Mouse (Mus musculus) ZHBTc4 (cell line): ENCODE measurements at regions not wholly inside any gene's neighbourhood (a gene's known extent, or its start where the extent isn't known, plus 50 kb on each side); places are given as distances from the start of the nearest gene placed in this dataset.

Source experiments
- DNase-seq: peaks from one replicate; pipeline ENCODE4 v3.0.0-alpha.2; 2011; ENCODE audit warnings: low read depth, low spot score

DNA sequence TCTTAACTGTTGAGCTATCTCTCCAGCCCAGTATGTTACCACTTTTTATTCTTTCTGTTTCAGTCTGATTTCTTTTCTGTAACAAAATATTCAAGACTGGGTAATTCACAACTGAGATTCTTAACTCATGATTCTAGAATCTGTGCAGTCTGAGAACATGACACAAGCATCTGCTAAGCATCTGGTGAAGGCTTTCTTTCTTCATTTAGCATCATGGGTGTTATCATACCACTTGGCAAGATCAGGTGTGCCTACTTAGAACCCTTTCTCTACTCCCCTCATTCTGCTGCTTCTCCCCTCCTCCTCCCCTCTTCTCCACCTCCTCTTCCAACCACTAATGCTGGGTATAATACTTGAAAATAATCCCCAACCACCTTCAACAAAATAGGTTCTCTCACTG, 62.1 kb upstream of the Pfn2 start:
- DNase-seq: no peak

DNA sequence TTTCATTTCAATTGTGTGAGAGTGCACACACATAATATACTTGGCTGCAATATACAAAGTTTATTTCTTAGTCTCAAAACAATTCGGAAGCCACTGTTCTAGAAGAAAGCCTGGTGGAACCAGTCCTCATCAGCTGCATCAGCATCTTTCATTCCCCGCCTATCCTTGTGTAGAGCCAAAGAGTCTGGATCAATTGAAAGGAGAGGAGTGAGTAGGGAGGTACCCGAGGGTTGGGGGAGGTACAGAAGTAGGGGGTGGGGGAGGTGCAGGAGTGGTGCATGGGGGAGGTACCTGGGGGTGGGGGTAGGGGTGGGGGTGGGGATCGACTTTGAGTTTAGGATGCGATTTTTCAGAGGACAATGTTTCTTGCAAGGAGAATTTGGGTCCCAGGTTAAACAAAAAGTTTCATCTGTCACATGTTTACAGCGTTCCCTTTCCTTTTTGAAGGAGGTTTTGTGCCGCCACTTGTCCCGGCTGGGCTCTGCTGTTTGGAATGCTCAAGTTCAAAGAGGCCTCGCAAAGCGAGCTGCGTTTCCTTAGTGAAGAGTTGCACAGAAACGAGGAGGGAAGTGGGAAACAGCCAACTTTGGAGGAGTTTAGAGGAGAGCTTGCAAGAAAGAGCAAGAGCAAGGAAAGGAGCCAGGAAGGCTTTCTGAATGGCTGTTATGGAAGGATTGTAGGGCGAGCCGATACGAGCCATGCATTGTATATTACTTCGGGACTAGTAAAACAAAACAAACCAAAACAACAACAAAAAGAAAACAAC, 64.1 kb upstream of the Pfn2 start:
- DNase-seq: peak; percentile 35

DNA sequence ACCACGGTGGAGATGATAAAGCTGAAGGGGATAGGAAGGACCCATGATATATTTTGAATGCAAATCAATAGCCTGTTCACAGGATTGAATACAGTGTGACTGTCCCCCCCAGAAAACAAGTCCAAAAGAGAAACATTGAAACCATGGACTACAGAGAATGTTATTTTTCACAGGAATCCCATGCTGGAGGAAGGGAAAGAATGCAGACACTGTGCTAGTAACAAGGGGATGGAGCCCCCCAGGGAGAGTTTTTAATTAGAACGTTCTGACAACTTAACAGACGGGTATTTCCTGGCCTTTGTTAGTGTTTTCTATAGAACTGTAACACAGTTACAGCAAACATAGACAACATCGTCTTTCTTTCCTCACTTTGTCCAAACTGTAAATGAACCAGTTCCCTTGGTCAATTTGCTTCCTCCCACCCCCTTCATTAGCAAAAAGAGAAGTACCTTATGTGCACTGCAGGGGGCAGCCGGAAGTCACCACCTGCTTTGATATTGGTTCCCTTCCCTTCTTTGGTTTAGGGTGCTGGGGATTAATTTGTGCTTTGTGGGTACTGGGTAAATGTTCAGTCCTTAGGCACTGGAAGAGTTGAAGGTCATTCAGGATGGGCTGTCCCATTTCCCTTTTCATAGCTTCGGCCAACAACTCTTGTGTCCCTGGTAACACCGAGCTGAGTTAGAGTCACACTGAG, 64.9 kb upstream of the Pfn2 start:
- peak; percentile 34 for DNase-seq

DNA sequence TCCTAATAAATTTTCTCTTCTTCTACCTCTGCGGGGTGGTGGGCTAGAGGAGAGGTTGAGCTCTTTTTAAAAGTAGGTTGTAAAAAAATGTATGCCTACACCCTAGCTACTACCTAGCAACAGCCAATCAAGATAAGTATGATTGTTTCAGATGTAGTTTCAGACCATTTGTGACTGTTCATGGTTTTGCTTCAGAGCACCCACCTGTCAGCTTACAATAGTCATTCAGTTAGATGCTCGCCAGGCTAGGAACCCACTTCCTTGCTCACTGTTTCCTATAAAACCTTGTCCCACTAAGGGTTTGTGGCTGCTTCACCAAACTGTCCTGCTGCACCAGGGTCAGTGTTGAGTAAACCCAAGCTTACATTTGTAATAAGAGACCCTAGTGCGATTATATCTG, 66.8 kb upstream of the Pfn2 start:
- no peak for DNase-seq

DNA sequence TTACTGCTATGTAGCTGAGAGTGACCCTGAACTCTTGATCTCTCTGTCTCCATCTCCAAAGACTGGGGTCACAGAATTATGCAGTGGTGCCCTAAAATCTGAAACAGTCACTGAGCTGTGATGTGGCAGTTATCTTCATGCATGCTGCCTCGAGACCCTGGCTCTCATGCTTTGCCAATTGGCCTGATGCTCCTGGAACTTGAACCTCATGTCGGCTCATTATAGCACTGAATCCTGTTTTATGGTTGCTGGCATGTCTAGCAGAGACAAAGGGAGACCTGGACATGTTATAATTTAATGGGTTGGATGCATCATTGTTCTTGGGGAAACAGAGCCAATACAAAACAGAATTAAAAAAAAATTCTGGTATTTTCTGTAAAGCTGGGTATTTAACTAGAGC, 71.0 kb upstream of the Pfn2 start:
- no peak for DNase-seq

DNA sequence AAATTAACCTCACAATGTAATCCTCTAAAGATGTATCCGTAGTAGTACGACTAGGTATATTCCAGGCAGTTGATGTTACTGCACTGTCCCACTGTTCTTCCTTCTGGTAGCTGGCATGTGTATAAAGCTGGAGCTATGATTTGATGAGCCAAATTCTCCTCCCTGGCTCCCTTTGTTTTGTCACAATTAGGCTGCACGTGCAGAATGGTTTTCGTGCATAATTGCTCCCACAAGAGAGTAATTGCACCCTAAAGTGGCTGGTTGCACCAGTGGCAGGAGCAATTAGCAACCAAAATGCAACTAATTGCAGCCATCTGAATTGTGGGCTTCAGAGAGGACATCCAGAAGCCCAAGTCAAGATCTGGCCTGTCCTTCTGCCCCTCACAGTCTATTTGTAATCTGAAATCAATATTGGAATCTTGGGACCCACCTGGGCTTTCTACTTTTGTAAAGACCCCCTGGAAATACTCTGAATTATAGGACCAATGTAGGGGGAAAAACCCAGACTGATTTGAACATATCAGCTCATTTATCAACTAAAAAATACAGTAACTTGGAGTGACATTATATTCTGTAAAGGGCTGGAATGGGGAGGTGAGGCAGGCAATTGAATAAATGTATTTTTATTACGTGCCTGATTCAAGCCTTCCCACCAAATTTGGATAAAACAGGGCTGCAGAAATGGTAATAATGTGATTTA, 71.7 kb upstream of the Pfn2 start:
- no peak for DNase-seq

DNA sequence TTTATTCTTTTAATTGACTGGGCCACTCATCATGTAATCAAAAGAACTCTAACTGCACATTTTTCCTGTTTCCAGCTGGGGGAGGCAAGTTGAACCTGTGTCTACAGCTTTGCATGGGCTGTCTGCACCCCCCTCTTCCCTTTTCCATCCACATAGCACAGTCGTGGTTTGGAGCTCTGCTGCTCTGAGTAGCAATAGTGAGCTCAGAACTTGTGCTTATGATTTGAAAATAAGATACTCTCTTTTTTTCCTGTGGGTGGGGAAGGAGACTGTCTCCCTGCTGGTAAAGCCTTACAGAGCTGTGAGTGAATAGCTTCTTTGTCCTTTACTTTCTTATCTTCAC, 72.2 kb upstream of the Pfn2 start:
- DNase-seq: no peak

DNA sequence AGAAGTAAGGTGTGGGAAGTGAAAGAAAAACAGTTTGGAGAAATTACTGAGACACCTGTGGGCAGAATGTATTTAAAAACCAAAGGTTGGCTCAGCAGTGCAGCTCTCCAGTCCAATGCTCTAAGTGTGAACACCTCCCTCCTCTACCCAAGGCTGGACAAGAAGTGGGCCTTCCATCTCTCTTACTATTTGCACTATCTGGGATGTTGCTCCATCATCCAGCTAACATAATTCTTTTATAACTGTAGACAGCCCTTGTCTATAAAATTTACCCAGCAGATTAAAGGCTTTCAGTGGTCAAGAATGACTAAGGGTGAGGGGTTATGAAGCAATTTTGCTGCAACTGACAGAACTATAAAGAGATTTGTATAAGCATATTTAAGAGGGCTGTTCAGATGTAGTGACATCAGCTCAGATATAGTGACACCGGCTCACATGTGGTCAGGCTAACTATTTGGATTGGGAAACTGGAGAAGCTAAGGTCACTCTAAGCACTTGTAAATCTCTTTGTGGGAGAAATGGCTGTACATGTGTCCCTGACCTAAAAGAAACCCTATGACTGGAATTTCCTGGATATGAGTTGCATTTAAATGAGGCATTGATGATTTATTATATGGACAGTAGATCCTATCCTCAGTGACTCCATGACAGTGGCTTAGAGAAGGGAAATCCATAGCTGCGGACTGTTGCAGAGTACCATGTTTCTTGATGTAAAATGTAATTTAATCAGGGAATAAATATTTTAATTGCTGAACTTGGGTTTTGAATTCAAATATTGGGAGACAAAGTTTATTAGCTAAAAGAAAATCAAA, 73.4 kb upstream of the Pfn2 start:
- no peak for DNase-seq

DNA sequence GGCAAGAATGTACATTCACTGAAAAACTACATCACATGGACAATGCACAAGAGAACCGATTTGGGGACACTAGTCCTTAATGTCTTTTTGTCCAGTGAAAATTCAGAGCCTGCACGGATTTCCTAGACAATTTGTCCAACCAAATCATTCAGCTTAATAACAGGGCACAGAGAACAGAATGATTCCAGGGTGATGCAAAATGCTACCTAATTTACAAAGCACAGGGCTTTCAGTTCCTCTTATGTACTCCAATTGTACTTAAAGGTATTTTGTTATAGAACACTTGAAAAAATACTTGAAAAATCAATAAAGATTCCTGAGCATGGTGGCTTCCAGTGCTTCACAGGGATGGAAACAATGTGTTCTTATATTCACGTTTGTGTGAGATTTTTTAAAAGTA, 75.2 kb upstream of the Pfn2 start:
- no peak for DNase-seq

DNA sequence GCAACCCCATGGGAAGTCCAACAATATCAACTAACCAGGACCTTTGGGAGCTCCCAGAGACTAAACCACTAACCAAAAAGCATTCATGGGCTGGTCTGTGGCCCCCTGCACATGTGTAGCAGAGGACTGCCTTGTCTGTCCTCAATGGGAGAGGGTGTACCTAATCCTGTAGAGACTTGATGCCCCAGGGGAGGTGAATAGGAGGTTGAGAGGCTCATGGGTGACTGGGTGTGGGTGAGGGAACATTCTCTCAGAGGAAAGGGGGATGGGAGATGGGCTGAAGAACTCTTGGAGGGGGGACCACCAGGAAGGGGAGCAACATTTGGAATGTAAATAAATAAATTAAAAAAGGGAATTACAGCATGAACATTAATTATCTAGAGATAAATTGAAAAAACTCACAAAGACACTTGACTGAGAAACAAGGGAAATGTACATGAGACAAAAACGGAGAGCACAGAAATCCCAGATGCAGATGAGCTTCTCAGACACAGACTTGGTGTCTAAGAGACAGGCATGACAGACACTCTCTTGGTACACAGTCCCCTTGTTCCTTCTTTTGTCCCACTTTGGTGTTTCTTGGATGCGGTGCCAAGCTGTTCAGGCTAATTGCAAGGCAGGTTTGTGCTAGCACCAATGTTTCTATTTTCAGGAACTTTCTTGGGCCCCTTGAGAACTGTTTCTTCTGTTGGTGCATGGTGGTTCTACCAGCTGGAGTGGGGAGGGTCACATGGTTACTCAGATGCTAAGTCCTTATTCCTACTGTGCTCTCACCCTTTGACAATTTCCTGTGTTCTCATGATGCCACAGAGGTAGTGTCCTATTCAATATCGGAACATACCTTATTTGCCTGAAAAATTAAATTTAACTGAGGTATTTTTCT, 85.0 kb upstream of the Pfn2 start:
- no peak for DNase-seq

DNA sequence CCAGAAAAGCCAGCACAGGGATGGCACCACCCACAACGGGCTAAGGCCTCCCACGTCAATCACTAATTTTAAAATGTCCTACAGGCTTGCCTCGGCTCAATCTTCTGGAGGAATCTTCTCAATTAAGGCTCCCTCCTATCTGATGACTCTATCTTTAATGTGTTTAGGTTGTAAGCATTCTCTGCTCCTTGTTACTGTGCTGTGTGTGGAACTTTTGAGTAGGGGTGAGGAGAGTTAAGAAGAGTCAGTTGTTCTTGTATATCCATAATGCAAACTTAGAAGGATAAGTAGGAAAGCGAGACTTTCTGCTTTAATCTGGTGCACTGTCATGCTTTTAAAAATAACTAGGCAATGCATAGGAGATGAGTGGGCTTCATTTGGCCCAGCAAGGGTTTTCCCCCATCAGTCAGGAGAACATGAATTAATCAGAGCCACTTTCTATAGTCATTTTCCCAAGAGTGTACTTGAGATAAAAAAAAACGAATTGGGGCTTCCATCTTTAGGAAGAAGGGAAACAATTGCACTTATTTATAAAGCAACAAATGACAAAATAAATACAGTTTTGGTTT, 87.2 kb upstream of the Pfn2 start:
- DNase-seq: no peak

DNA sequence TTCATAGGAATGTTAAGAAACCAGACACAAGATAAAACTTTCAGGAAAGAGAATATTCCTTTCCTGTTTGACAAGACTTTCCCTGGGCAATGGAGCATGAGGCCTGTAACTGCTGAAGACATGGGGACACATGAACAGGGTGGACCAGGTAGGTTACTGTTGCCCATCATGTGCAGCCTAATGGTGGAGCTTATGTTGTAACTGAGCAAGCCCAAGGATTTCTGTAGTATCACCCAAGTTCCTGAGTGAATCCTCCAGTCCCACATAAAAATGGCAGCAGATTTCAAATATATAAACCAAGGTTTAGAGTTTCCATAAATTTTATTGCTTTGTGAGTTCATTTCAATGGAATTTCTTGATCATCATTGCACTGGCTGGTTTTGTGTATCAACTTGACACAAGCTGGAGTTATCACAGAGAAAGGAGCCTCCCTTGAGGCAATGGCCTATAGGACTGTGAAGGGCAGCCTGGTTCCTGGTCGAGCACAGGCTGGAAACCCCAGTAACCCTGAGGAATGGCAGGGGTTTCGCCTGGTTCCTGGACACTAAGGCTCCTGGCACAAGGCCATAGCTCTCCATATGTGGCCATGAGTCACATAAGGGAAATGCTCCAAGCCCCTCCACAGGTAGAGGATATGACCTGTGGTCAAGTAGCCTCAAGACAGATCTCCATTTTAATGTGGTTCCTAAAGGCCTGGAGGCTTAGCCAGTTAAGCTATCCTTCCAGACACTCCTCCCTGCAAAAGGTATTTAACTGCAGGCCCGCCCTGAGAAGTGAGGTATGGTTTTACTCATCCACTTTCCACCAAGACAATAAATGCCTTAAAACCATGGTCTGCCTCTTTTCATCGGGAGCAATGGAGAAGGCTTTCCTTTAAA, 92.9 kb upstream of the Pfn2 start:
- DNase-seq: no peak

DNA sequence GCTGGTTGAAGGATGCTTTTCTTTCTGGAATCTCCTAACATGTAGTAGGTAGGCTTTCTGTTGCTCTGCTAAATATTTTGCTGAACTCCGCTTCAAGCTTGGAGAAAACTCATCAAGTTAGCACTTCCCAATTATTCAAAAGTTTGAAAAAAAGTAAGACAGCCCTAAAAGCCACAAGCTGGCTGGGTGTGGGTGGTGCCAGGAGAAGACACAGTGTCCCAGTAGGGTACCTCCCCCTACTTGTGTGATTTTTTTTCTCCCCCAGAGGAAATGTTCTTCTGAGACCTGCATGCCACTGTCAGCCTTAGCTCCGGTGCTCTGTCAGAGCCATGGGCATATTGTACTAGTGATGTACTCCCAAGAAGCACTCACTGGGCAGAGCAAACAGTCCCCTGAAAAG, 96.8 kb upstream of the Pfn2 start:
- no peak for DNase-seq

DNA sequence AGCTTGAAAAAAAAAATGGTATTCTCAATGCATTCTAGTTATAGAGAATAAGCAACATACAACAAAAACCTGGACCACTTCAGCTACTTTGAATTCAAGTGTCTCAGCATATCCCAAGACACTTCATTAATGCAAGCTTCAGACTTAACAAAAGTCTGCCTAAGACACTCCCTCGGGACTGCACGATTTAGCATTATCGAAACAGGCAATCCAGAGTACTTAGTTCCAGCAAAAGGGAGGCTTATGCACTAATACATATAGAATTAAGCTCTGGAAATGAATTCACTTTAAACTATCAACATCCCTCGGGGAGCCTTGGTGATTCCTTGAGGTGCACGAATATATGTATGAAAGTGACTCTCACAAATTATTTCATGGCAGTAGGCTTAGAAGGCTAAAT, 97.9 kb upstream of the Pfn2 start:
- DNase-seq: no peak

DNA sequence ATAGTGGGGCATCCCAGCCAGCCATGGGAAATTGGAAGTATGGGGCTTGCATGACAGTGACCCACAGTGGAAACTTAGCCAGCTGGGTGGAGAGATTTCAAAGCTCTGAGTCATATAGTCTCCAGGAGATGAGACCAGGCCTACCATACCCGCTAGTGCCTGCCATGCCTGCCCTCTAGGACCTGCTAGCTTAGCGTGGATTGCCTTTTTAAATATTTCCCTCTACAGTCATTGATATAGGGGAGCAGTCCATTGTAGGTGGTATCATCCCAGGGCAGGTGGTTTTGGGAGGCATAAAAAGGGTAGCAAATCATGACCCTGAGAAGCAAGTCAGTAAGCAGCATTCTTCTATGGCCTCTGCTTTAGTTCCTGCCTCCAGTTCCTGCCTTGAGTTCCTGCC, 99.5 kb upstream of the Pfn2 start:
- DNase-seq: no peak

DNA sequence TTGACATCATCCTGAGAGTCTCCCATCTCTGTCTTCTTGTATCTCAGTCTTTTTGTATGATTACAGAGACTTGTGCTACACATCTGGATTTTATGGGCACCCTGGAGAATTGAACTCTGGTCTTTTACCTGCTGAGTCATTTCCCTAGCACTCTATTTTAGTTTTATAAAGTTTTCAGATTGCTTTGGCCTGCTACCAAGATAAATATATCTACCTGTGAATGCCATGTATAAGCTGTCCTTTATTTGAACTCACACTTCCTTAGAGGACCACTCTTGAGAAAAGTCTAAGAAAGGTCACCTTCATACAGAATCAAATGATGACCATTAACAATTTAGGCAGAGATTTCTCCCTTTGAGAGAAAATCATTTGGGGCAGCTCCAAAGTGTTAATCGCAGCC, 100.8 kb upstream of the Pfn2 start:
- DNase-seq: no peak

DNA sequence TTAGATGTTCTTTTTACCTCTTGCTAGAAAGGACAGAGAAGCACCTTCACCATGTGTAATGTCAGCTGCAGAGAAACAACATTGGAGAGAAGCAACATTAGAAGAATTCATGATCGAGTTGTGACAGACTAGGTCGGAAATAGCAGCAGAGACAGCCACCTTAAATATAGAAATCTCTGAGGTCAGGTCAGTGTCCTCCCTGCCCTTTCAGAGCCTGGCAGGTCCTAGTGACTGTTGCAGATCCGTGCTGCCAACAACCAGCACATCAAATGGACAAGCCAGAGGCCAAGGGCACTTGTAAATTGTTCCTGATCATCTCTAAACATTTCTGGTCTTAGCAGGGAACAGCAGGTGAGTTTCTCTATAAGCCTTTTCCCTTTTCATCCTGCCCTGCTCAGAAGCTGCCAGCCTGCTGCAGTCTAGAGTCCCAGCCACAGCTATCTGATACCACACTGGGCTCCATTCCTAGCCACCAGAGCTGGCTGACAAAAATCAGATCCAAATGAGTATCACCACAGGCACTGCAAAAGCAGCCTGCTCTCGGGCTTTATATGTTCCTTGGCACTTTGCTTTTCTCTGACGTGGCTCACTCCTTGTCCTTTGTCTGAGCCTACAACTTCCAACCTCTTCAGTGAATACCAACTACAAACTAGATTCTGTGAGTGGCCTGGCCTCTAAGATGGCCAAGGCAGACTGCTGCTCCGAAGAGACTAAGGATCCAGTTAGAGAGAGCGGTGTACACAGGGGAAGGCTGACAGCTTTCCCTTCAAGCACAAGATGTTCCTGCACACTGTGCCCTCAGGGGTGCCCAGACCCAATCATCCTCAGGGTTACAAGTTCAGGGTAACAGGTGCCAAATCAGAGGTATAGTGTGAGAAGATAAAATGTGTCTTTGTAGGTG, 102.8 kb upstream of the Pfn2 start:
- DNase-seq: no peak

DNA sequence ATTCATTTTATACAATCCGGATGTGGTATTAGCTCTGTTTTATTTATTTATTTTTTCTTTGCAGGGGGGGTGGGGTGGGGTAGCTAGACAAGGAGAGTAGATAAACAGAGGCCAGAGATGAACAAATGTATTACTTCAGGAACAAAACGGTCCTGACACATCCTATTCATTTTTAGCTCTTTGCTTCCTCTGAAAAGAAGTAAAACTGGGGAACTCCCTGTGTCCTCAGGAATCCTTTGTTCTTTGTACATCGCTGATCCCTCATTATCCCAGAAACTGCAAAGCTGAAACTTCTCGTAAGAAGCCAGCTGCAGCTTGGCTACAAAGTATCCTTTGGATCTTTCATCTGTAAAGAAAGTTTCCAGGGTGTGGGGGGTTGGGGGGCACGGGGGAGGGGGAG, 103.6 kb upstream of the Pfn2 start:
- DNase-seq: no peak

DNA sequence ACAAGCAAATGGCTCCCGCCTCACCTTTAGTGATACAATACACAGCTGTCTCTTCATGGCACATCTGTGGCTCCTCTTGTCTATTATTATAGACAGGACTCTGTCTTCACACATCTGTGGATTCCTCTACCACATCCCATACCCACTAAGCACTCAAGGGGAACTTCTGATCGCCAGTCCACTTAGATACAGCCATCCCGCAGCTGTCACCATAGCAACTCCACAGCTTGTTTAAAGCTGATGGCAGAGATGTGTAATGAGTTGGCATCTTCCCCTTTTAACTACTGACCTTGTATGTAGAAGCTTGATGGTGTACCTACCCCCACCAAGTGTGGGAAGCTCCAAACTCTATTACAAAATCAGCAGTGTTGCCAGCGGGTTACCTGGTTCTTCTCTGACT, 109.5 kb upstream of the Pfn2 start:
- no peak for DNase-seq
